ENCODE assay signal across 9 mouse cellular contexts in the genomic region with DNA sequence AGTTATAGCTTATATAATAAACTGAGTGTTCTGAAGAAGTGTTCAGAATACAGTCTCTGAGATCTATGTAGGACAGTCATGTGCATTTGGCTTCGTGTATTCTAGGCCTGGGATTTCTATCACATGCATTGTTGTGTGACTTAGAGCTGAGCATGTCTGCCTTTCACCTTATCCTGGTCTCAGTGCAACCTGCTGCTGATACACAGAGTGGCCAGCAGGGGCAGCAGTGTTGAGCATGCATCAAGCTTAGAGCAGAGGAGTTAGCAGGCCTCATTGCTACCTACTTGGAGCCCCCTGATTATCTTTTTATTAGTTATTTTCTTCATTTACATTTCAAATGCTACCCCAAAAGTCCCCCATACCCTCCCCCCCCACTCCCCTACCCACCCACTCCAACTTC.
A peak's percentile ranks its signal among the peaks of the same experiment; 100 is the strongest.
DNase-seq lines count a peak whose midpoint lies in the region; ATAC-seq and TF ChIP-seq lines count a peak whose summit lies in the region.
"Had no signal": no experiment of that assay in that cellular context is flagged by ENCODE, and none has a peak within 500 bp of the region (broad histone marks: within the 10 kb centered on the region; RNA-seq: fewer than 3 reads in every experiment).

No protein-coding gene starts in this region.

- H3K79me3 ChIP-seq in C2C12 (ENCODE audit: low read depth) = no peaks in the 10 kb centered on the region

- ATAC-seq in liver, embryonic 14.5 days (ENCODE audit: insufficient read depth) = no peak; the same call in 1 of the 2 replicates
- ATAC-seq in frontal cortex, adult (ENCODE audit: low TSS enrichment) = no peak
- ATAC-seq in activated CD4-positive, CD25-positive, alpha-beta regulatory T cell, adult 4 months = no peak

- WGBS in kidney, adult 2 months = 53% methylated on average over 1 of the region's 1 CpGs
- WGBS in liver, embryonic 14.5 days (ENCODE audit: insufficient replicate concordance) = 16% methylated on average over 1 of the region's 1 CpGs

- no peak overlapping the region for H3ac ChIP-seq in C2C12 (ENCODE audit: control insufficient read depth, insufficient read length, low read depth)

- no peaks in the 10 kb centered on the region for H3K4me1 ChIP-seq in kidney, adult 2 months (ENCODE audit: control insufficient read depth, insufficient read depth, low read length)
- no peaks in the 10 kb centered on the region for H3K4me1 ChIP-seq in liver, embryonic 14.5 days (replicated peaks; ENCODE audit: control insufficient read depth in 2 of 2, insufficient read depth in 2 of 2, low read length in 1 of 2)
- H3K4me1 ChIP-seq: midbrain, embryonic 12.5 days had no signal

- no peak overlapping the region for H3K4me2 ChIP-seq in liver, embryonic 14.5 days (ENCODE audit: low read depth)
- H3K4me2 ChIP-seq: midbrain, embryonic 12.5 days had no signal

- H3K79me2 ChIP-seq in C2C12 (ENCODE audit: control insufficient read depth, insufficient read depth) = no peaks in the 10 kb centered on the region

- peak; percentile 62 for TF ChIP-seq CTCF in kidney, adult 2 months (conservative IDR thresholded peaks at IDR 0.05; ENCODE audit: insufficient read depth, insufficient read length, low read depth, low read length)
- peak; percentile 26 for TF ChIP-seq CTCF in C2C12 (IDR thresholded peaks at IDR 0.05; ENCODE audit: control insufficient read depth, insufficient read depth, insufficient read length)
- TF ChIP-seq CTCF in liver, embryonic 14.5 days (IDR thresholded peaks at IDR 0.05; ENCODE audit: low read depth) = peak; percentile 85

- no peaks in the 10 kb centered on the region for H3K27me3 ChIP-seq in kidney, adult 2 months (replicated peaks; ENCODE audit: control insufficient read depth, insufficient read depth, low read length)
- no peaks in the 10 kb centered on the region for H3K27me3 ChIP-seq in C2C12 (ENCODE audit: control insufficient read depth, insufficient read depth, insufficient read length)
- no peaks in the 10 kb centered on the region for H3K27me3 ChIP-seq in liver, embryonic 14.5 days (ENCODE audit: control insufficient read depth, insufficient read depth, low read length)
- H3K27me3 ChIP-seq: midbrain, embryonic 12.5 days had no signal

- H3K36me3 ChIP-seq in kidney, adult 2 months (ENCODE audit: control insufficient read depth, insufficient read depth, low read length) = no peaks in the 10 kb centered on the region
- H3K36me3 ChIP-seq in C2C12 (ENCODE audit: control insufficient read depth, insufficient read depth) = no peaks in the 10 kb centered on the region
- H3K36me3 ChIP-seq in liver, embryonic 14.5 days (replicated peaks; ENCODE audit: control insufficient read depth, insufficient read depth, low read depth) = no peaks in the 10 kb centered on the region
- H3K36me3 ChIP-seq: midbrain, embryonic 12.5 days had no signal

- H3K4me3 ChIP-seq in kidney, adult 2 months (ENCODE audit: insufficient read depth, low read depth, low read length) = no peak overlapping the region
- no peak overlapping the region for H3K4me3 ChIP-seq in C2C12 (ENCODE audit: insufficient read depth, poor library complexity, severe bottlenecking)
- no peak overlapping the region for H3K4me3 ChIP-seq in liver, embryonic 14.5 days (ENCODE audit: insufficient read depth in 1 of 2, low read depth in 2 of 2, low read length in 2 of 2)
- H3K4me3 ChIP-seq: midbrain, embryonic 12.5 days had no signal

- H3K9ac ChIP-seq in liver, embryonic 14.5 days (replicated peaks) = no peak overlapping the region
- H3K9ac ChIP-seq: midbrain, embryonic 12.5 days had no signal

- TF ChIP-seq POLR2A in kidney, adult 2 months (IDR thresholded peaks at IDR 0.05; ENCODE audit: low read depth, low read length) = no peak

- H3K9me3 ChIP-seq in liver, embryonic 14.5 days (ENCODE audit: control insufficient read depth, low read length) = no peaks in the 10 kb centered on the region
- H3K9me3 ChIP-seq: midbrain, embryonic 12.5 days had no signal

- no peak for DNase-seq in kidney, adult 2 months
- DNase-seq in kidney, adult 18-20 months = no peak
- DNase-seq in T-cell, adult 2 months (ENCODE audit: low spot score) = peak; percentile 3
- no peak for DNase-seq in liver, embryonic 14.5 days (ENCODE audit: low read depth in 3 of 3, low spot score in 3 of 3)
- DNase-seq in right cerebral cortex, postnatal 25 days = no peak

- no peak overlapping the region for H3K27ac ChIP-seq in kidney, adult 2 months (ENCODE audit: insufficient read depth, low read depth, low read length)
- H3K27ac ChIP-seq in liver, embryonic 14.5 days = no peak overlapping the region
- H3K27ac ChIP-seq: midbrain, embryonic 12.5 days had no signal

- no peak for TF ChIP-seq EP300 in liver, embryonic 14.5 days (IDR thresholded peaks at IDR 0.05; ENCODE audit: low read depth)

TF ChIP-seq in C2C12, 6 proteins besides CTCF, POLR2A, EP300 and RAD21:
- TF ChIP-seq FOSL1 (IDR thresholded peaks at IDR 0.05; ENCODE audit: insufficient read depth, low read length, poor library complexity, severe bottlenecking) = no peak
TF ChIP-seq in C2C12: peak in this region for 0.

Comparison
In these comparisons a context has a peak if more than half of its experiments do, and no peak if none do; other contexts are left out.
1. CTCF ChIP-seq: peak in every context shown above with its lines; median percentile 85 in liver, embryonic 14.5 days; 62 in kidney, adult 2 months; 26 in C2C12.